Mouse (Mus musculus) embryonic facial prominence, embryonic 13.5 days (tissue): ENCODE measurements around the gene Fam222b. TPM values are rescaled to one million over a fixed set of nuclear protein-coding genes. Genes with fewer than 3 reads are reported as not detected.

Source experiments
- microRNA counts: library from miRNA; unstranded; fragments of <30 nt; microRNA quantifications from one replicate; lab custom pipeline; 2016
- microRNA-seq: library from miRNA; unstranded; fragments of <30 nt; microRNA quantifications from one replicate; pipeline ENCODE4, GENCODE M21; 2016
- polyA plus RNA-seq: library from polyadenylated mRNA; unstranded; fragments of >200 nt; fragmentation: Nextera tagmentation; extraction: Ambion mirVana; gene quantifications from 2 replicates; pipeline ENCODE4 v1.2.1, GENCODE M21; 2015

The Fam222b gene
- polyA plus RNA-seq, 1 experiment from 2014 or later = 16.9 TPM

MicroRNA genes within 50 kb of the gene (microRNA counts, 519-probe panel; counts per million panel counts)
- microRNA mmu-miR-144 (lab: Ali Mortazavi, UCI) = 3,498 counts per million, percentile 79 among the panel's probes with 10 or more counts
- 2,731 counts per million, percentile 65 among the panel's probes with 10 or more counts for microRNA mmu-miR-451 (lab: Ali Mortazavi, UCI)

Small RNAs within 50 kb of the gene (microRNA-seq; reads per million reads assigned to microRNA genes)
- gene Mir144 (69.2 reads per million, percentile 48 among the genes with 10 or more reads in this experiment), gene Mir451a (not detected), gene Mir451b (not detected), gene Mir7653 (not detected)

Other genes starting within 250 kb of the Fam222b start
- 1.1 and 1.3 TPM in 2 replicates for gene Pipox, start 200.6 kb upstream of the Fam222b start, polyA plus RNA-seq
- 1.5 and 2.6 TPM in 2 replicates for gene Sez6, start 163.9 kb upstream of the Fam222b start, polyA plus RNA-seq
- 19.8 and 22.7 TPM in 2 replicates for gene Phf12, start 111.9 kb upstream of the Fam222b start, polyA plus RNA-seq
- gene Dhrs13, start 62.4 kb upstream of the Fam222b start, polyA plus RNA-seq = 16.1 and 20.5 TPM in 2 replicates
- 49.4 and 53.2 TPM in 2 replicates for gene Flot2, start 56.7 kb upstream of the Fam222b start, polyA plus RNA-seq
- 34.8 and 39.0 TPM in 2 replicates for gene Eral1, start 14.3 kb upstream of the Fam222b start, polyA plus RNA-seq
- 91.5 and 103 TPM in 2 replicates for gene Traf4, start 70.9 kb downstream of the Fam222b start, polyA plus RNA-seq
- 17.4 and 18.1 TPM in 2 replicates for gene Nek8, start 82.0 kb downstream of the Fam222b start, polyA plus RNA-seq
- gene Tlcd1, start 82.1 kb downstream of the Fam222b start, polyA plus RNA-seq = 15.4 and 17.2 TPM in 2 replicates
- gene Rpl23a, start 88.9 kb downstream of the Fam222b start, polyA plus RNA-seq = 1,597 and 1,678 TPM in 2 replicates
- 172 and 188 TPM in 2 replicates for gene Rab34, start 93.8 kb downstream of the Fam222b start, polyA plus RNA-seq
- 3.2 and 4.1 TPM in 2 replicates for gene Proca1, start 98.7 kb downstream of the Fam222b start, polyA plus RNA-seq
- 81.9 and 90.6 TPM in 2 replicates for gene Sdf2, start 151.1 kb downstream of the Fam222b start, polyA plus RNA-seq
- gene Supt6, start 151.3 kb downstream of the Fam222b start, polyA plus RNA-seq = 30.3 and 32.2 TPM in 2 replicates
- 73.7 and 79.6 TPM in 2 replicates for gene 2610507B11Rik, start 167.1 kb downstream of the Fam222b start, polyA plus RNA-seq
- gene BC030499, start 196.2 kb downstream of the Fam222b start, polyA plus RNA-seq = 0.28 TPM in 1 of 2 replicates, not detected in the other
- gene Spag5, start 206.9 kb downstream of the Fam222b start, polyA plus RNA-seq = 36.4 and 44.3 TPM in 2 replicates
- gene Aldoc, start 228.3 kb downstream of the Fam222b start, polyA plus RNA-seq = 16.6 and 21.1 TPM in 2 replicates
- 75.7 and 79.5 TPM in 2 replicates for gene Pigs, start 233.8 kb downstream of the Fam222b start, polyA plus RNA-seq
- gene Unc119, start 248.8 kb downstream of the Fam222b start, polyA plus RNA-seq = 66.7 and 71.4 TPM in 2 replicates